Mouse (Mus musculus) retina, embryonic 14.5 days (tissue): ENCODE results near the gene Klf2.

Experiments used
- DNase-seq: peaks from one replicate; pipeline ENCODE4 v3.0.0-alpha.2; 2015; ENCODE audit warnings: low spot score

Gene Klf2

DNA sequence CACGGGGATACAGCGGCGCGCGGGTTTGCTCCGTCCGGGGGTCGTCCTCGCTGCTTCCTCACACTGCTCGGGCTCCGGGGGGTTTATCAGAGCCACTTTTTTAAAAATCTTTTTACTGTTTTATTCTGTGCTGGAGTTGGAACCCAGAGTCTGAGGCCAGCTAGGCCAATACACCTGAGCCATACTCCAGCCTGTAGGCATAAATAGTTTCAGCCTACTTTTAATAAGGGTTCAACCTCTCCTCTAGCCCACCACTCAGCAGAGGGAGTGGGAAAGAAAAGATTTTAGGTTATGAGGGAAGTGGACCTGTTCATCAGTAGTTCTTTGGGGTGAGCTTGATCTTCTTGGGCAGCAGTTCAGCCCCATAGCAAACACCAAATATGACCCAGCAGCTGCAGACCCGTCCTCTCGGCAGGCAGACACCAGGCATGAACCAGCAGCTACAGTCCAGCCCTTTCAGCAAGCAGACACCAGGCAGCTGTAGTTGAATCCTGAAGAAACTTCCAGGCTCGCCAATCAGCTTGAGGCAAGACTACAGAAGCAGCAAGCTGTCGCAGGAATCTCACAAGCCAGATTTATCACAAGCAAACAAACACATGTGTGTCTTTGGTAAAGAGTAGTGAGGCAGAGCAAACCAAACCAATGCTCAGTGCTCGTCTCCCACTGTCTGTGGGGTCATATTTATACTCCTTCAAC lies 13.5 kb upstream of the Klf2 start, which contains the start of gene Gm10282:
Gene Gm10282 (minus strand): TSS at position 51 of the 696 bp plus-strand sequence.
- DNase-seq, result no peak

DNA sequence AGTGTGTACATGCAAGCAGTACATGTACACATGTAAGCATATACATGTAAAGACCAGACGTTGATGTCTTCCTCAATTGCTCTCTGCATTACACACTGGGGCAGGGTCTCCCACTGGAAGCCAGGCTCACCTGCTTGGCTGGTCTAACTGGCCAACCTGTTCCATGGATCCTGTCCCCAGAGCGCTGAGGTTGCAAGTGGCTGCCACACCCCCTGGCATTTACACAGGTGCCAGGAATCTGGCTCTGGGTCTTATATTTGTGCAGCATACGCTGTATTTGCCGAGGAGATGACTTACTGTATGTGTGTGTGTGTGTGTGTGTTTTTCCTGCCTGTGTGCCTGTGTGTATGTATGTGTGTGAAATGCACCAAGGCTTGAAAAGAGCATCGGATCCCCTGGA lies 11.9 kb upstream of the Klf2 start:
- DNase-seq, result no peak

DNA sequence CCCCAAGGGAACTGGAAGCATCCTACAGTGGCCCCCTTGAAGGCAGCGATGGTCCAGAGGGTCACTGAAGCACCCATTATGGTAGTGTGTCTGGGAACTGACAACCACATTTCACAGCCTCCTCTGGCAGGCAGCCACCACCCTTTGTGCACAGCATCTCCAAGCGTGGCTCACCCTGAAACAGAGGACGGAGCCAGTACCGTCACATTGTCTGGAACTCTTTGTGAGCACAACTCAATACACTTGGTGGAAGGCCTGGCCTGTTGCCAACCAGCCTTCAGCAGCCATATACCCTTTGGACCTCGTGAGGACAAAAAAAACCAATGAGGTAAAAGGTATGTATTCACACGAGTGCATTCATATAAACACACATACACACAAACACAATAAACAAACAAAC lies 10.6 kb upstream of the Klf2 start:
- DNase-seq, result no peak

DNA sequence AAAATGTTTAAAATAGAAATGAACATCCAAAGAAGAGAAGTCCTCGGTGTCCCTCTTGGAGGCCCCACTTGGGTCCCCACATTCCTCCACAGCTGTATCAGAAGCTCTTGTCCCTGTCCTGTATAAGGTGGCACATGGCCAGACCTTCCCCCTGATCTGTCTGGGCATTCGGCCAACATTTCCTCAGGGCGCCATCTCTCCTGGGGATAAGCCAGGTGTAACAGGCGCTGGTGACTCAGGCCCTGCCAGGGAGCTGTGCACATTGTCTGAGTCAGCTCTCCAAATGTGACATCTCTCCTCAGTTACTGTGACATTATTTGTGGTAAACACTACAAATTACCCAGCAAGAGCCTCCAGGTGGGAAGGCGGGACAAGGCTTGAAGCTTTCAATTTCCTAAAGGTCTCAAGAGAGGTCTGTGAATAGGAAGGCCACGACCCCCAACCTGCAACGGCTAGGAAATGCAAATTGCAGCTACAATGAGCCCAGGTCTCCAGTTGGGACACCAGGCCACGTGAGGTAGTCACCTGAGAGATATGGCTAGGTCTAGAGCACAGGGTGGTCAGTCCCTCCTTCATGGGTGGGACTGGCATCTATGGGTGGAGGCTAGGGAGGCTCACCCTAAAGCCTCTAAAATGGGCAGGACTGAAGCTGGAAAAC lies 7.9 kb upstream of the Klf2 start:
- DNase-seq, result no peak

DNA sequence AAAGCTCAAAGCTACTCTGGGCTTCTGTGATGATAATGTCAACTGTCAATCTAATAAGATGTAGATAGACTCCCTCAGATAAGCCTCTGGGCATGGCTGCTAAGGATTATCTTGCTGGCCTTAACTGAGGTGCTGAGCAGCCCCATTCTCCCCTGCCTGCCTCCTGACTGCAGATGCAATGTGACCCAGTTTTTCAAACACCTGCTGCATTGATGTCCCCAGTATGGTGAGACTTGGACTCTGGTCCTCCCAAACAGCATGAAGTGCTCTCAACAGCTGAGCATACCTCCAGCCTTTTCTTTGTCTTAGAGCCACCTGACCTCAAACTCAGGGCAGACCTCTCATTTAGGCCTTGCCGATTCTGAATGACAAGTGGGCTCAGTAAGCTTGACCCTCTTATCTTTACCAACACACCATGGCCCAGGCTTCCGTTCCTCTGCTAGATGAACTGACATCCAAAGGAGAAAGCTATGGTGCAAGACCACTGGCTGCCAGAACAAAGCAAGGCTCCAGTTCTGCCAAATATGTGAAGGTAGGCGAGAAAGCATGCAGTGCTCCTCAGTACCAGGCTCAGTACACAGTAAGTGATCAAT lies 5.8 kb upstream of the Klf2 start:
- no peak for DNase-seq

DNA sequence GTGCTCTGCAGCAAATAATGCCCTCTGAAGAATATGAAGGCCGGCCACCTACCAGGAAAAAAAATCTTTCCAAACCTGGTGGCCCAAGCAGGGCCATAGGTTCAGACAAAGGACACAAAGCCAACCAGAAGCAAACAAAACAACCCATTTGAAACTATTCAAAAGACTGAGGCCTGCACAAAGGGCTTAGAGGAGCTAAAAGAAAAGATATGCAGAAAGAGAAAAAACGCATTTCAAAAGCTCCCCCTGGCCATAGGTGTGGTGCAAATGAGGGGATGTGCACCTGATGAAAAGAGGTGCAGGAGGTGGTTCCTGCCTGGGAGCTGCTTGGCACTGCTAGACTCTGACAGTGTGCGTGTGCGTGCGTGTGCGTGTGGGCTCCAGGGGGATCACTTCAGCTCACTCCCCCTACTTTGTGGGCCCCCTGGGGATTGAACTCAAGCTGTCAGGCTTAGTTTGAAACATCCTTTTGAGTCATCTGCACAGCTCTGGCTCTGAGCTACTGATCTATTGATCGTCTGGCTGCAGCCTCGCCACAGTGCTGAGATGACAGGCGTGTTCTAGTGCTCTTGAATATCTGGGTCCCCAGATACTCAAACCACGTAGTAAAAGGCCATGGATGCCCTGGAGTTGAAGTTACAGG lies 2.7 kb upstream of the Klf2 start:
- DNase-seq, result peak; percentile 20

DNA sequence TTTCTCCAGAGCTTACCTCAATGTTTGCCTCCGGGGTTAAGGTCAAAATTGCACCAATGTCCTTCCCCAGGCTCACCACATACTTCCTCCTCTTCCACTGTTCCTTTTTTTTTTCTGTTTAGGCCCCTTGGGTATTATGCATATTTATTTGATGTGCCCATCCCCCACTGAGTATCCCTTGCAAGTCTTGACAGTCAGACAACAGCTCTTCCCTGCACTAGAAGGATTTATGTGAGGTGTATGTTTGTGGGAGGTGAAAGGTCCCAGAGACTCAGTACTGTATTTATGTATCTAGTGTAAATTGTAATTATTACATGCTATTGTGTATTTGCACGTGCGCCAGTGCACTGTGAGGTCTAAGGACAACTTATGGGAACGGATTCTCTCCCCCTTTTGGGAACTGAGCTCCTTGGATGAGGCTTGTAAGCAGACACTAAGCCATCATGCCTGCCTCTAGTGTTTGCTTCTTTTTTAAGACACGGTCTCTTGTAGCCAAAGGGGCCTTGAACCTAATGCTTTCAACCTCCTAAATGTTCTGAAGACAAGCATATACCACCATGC lies 1.0 kb upstream of the Klf2 start:
- DNase-seq, result no peak

DNA sequence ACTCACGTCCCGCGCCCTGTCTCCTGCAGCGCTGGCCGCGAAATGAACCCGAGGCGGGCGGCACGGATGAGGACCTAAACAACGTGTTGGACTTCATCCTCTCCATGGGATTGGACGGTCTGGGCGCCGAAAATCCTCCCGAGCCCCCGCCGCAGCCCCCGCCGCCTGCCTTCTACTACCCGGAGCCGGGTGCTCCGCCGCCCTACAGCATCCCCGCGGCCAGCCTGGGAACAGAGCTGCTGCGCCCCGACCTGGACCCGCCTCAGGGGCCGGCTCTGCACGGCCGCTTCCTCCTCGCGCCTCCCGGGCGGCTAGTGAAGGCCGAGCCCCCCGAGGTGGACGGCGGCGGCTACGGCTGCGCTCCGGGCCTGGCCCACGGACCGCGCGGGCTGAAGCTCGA lies 564 bp downstream of the Klf2 start:
- DNase-seq, result peak; percentile 34

DNA sequence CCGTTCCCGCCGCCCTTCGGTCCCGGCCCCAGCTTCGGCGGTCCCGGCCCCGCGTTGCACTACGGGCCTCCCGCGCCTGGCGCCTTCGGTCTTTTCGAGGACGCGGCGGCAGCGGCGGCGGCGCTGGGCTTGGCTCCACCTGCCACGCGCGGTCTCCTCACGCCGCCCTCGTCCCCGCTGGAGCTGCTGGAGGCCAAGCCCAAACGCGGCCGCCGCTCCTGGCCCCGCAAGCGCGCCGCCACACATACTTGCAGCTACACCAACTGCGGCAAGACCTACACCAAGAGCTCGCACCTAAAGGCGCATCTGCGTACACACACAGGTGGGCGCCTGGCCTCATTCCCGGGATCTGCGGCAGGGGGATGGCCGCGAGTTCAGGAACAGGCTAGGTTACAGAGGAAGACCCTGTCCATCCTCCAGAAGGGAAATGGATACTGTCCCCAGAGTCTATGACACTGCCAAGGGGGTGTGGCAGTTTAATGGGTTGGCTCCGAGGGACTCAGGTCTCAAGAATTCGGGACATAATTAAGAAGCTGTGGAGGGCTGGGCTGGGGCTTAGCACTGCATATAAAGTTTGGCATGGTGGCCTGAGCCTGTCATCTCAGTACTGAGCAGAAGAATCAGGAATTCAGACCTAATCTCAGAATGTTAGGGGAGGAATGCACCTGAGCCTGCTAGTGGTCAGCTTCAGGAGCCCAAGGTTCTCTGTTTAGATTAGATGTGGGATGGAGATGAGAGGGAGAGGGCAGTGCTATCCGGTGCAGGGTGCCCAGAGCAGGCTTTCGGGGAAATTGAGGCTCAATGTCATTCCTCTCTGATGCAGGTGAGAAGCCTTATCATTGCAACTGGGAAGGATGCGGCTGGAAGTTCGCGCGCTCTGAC lies 1.3 kb downstream of the Klf2 start:
- peak; percentile 29 for DNase-seq

DNA sequence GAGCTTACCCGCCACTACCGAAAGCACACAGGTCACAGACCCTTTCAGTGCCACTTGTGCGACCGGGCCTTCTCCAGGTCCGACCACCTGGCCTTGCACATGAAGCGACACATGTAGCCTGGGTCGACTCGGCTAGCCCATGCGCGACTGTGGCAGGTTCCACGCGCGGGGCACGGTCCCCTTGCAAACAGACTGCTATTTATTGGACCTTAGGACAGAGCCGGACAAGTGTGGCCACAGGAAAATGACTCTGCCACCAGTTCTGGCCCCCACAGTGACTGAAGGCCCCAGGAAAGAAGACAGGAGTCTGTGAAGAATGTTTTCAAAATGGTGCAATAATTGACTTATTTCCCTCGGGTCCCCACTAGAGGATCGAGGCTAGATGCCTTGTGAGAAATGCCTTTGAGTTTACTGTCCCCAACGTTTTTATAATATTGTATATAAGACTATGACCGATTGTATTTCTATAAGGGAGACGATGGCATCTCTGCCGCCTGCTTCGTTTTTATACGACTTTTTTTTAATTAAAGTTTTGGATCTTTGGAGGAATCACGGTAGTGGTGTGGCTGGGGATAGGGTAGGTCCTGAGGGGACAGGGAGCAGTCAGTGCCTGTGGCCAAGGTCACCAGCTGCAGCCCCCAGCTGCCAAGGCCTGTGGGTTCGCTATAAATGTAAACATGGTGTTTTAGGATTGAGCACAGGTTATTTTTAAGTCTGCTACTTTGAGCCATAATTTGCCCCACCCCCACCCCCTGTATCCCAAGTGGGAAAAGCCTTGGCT lies 2.2 kb downstream of the Klf2 start:
- DNase-seq, result no peak

DNA sequence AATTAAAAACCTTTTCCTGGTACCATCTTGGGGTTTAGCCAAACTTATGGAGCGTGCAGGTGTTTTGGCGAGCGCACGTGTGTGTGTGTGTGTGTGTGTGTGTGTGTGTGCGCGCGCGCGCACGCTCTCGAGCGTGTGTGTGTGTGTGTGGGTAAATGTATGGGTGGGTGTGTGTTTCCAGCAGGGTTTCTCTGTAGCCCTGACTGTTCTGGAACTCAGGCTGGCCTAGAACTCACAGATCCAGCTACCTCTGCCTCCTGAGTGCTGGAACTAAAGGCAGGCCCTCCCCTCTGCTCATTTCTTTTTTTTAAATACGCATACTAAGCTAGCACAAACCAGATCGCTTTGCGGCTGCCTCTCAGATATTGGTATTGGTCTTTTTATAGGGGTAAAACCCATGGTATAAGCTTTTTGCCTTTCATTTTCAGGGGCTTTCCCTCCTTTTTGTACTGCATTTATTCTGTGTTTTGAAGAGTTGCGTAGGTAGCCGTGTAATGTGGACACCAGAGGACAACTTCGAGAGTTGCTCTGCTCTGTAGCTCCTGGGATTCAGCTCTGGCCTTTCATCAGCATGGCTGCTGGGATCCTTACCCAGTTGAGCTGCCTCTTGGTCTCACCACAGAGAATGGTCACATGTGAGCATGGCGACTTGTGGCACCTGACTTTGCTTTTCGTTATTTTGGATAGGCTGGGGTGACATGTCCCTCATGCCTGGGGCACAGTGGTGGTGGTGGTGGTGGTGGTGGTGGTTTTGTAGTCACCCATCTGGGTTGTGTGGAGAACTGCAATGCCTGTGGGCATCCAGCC lies 3.0 kb downstream of the Klf2 start:
- no peak for DNase-seq

DNA sequence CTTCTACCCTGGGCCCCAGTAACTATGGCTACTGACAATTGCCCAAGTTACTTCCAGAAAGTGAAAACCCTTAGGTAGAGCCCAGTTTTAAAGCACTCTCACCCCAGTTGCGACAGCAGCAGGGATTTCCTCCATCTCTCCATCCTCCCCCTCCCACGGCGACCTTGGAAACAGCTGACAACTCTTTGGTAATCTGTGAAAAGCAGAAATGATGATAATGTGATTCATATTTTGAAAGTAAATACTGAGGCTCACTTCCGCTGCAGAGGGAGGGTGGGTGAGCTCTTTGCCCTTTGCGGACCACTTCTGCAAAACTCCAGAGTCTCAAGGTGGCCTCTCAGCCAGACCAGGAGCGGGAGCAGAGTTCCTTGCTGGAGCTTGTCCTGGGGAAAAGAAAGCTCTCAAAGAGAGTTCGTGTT lies 3.6 kb downstream of the Klf2 start:
- no peak for DNase-seq

DNA sequence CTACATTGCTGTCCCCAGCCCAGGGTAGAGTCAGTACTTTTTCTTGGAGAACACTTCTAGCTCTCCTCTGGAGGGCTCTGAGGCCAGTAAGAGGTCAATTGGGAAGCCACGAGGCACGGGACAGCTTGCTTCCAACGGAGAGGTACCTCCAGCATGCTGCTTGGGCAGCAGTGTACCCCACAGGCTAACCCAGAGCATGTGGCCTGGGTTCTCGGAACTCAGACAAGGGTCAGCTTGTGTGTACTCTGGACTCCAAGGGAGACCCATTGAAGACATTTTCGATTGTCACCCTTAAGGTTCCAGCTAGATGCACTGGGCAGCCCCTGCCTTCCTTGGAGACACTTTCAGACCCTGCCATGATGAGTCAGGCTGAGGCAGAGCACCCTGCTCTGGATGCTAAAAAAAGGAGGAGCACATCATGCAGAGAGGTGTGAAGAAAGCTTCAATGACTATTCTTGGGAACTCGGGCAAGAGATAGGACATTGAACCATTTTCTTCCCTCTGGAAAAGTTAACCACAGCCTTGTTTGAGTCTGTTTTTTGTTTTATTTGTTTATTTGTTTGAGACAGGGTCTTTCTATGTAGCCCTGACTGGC lies 4.4 kb downstream of the Klf2 start:
- DNase-seq, result no peak

DNA sequence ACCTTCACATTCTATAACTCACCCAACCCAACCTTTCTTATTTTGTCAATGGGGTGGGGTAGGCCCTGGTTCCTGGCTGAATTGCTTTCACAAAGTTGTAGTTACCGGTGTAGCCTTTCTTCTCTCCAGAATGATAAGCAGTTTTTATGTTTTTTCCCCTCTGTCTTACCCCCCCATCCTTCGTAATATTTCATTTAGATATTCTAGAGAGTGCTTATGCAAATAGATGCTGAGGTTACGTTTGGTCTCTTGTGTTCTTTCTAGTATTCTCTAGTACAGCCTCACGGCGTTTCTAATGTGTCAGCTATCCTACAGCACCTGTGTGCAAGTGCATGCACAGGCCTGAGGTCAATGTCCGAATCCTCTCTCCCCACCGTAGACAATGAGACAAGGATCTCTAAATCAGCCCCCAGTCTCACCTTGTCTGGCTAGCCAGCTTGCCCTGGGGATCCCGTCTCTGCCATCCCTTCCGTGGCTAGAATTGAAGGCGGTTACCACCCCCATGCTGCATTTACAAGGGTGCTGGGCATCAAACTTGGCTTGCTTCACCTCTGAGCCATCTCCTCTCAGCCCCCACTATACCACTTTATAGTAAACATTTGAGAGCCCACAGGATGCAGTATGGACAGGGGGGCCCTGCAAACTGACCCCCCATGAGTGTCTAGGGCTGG lies 5.3 kb downstream of the Klf2 start:
- DNase-seq, result no peak

DNA sequence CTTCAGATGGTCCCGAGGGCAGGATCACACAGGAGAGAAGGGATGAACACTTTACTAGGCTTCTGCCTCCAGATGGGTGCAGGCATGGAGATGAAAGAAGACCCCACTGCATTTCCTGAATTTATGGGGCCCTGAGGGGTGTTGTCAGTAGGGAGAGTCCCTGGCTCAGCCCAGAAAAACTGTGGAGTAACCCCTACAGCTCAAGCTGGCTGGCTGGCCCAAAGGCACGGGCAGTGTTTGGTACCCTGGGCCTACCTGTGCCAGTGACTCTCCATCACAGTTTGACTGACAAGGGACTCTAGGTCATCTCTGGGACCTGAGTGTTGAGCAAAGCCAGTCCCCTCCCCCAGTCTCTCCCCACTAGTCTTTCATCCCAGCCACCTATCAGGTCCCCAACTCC lies 5.9 kb downstream of the Klf2 start:
- DNase-seq, result no peak

DNA sequence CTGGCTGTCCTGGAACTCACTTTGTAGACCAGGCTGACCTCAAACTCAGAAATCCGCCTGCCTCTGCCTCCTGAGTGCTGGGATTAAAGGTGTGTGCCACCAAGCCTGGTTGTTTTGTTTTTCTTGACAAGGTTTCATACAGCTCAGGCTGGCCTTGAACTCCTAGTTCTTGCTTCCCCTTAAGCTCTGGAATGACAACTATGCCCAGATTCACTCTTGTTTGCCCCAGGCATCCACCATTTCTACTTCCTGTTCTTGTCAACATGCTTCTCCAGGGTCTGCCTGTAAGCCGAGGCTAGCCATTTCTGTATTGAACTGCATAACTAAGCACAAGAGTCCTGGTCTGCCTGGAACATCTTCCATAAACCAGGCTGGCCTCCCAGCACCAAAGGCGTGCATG lies 10.3 kb downstream of the Klf2 start:
- no peak for DNase-seq

DNA sequence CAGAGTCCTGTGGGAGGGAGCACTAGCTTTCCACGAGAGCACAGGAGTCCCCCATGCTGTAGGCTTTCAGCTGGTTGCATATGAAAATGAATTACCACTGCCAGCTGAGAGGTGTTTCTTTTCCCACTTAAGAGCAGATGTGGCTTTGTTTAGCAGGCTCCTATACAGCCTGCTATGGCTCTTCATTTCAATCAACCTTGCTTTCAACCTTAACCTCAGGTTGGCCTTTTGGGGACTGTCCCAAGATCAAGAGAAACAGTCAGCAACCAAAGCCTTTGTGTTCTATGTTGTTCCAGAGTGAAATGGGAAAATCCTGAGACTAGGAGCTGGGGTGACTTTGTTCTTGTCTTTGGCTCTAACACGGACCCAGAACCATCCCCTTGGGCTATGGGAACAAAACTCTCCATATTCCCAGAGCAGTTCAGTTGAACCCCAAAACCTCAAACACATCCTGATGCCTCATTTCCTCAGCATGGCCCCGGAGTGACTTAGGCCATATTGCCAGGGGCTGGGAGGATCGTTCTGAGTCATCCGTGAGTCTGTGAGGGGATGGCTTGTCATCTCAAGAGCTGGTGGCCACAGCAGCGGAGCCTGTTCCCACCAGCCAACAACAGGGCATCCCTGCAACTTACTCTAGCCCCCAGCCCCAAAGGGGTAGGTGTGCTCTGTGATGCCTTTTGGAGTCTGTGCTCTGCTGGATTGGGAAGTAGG lies 12.1 kb downstream of the Klf2 start:
- no peak for DNase-seq

DNA sequence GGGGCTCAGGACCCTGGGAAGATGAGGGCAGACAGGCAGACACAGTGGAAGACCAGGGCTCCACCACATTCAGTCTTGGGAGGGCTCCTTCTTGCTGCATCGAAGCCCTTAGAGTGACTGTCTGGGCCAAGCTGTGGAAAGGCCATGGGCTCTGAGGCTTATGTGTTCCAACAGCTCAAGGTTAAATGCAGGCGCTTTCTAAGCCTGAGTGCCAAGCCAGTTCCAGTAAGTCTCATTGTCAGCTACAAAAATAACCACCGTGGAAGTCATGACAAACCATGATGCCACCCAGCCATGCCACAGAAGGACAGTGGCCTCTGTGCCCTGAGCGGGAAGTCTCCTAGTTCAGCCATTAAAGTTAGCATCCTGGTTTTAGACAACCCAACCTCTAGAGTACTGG lies 12.8 kb downstream of the Klf2 start:
- no peak for DNase-seq
